Mouse (Mus musculus) MEL (cell line): ENCODE results near the gene Vrk2.

ENCODE experiments used
- CTCF ChIP-seq, 3 experiments: IDR thresholded peaks in 2 of 3; conservative IDR thresholded peaks in 1 of 3; 2 replicates each; pipeline ENCODE4 v1.5.1; 2011 to 2012; ENCODE audit warnings: low read length in 3 of 3, low read depth in 2 of 3, mild to moderate bottlenecking in 2 of 3, improper control_type of control experiment in 1 of 3, inconsistent platforms in 1 of 3, mixed read lengths in 1 of 3, moderate library complexity in 1 of 3; ENCODE audit not compliant: control insufficient read depth in 1 of 3, insufficient read depth in 1 of 3, poor library complexity in 1 of 3, severe bottlenecking in 1 of 3
- E2F4 ChIP-seq: IDR thresholded peaks from 2 replicates; pipeline ENCODE4 v1.6.1; 2011; ENCODE audit warnings: low read depth, low read length, improper control_type of control experiment, borderline replicate concordance
- EP300 ChIP-seq, 2 experiments: IDR thresholded peaks; 2 replicates each; pipeline ENCODE4 v1.6.1; 2011; ENCODE audit warnings: improper control_type of control experiment in 2 of 2, low read length in 2 of 2, low read depth in 1 of 2, mild to moderate bottlenecking in 1 of 2
- MAX ChIP-seq: IDR thresholded peaks from 2 replicates; pipeline ENCODE4 v1.6.1; 2011; ENCODE audit warnings: low read length, improper control_type of control experiment
- MAZ ChIP-seq: IDR thresholded peaks from 2 replicates; pipeline ENCODE4 v1.6.1; 2012; ENCODE audit warnings: low read depth, mild to moderate bottlenecking, inconsistent platforms, low read length, improper control_type of control experiment
- POLR2A ChIP-seq, 2 experiments: IDR thresholded peaks; 2 replicates each; pipeline ENCODE4 v1.6.1; 2011 to 2012; ENCODE audit warnings: low read length in 2 of 2, mild to moderate bottlenecking in 2 of 2, control low read depth in 1 of 2, improper control_type of control experiment in 1 of 2, low read depth in 1 of 2, moderate library complexity in 1 of 2; ENCODE audit not compliant: control insufficient read depth in 1 of 2, insufficient read depth in 1 of 2, poor library complexity in 1 of 2
- POLR2AphosphoS5 ChIP-seq: IDR thresholded peaks from 2 replicates; pipeline ENCODE4 v1.6.1; 2012; ENCODE audit warnings: low read depth, borderline replicate concordance, mild to moderate bottlenecking, inconsistent platforms, low read length, moderate library complexity, mixed read lengths
- RAD21 ChIP-seq: IDR thresholded peaks from 2 replicates; pipeline ENCODE4 v1.6.1; 2011; ENCODE audit warnings: mild to moderate bottlenecking, low read depth, low read length, improper control_type of control experiment
- SIN3A ChIP-seq: IDR thresholded peaks from 2 replicates; pipeline ENCODE4 v1.6.1; 2012; ENCODE audit warnings: low read length, improper control_type of control experiment, inconsistent platforms
- USF2 ChIP-seq, 2 experiments: IDR thresholded peaks; 2 replicates each; pipeline ENCODE4 v1.6.1; 2011 to 2012; ENCODE audit warnings: improper control_type of control experiment in 2 of 2, low read length in 2 of 2, borderline replicate concordance in 1 of 2, inconsistent platforms in 1 of 2, low read depth in 1 of 2, mild to moderate bottlenecking in 1 of 2; ENCODE audit not compliant: insufficient read depth in 1 of 2
- ZC3H11A ChIP-seq: IDR thresholded peaks from 2 replicates; pipeline ENCODE4 v1.6.1; 2012; ENCODE audit warnings: low read depth, mild to moderate bottlenecking, inconsistent platforms, low read length, improper control_type of control experiment
- ZKSCAN1 ChIP-seq: IDR thresholded peaks from 2 replicates; pipeline ENCODE4 v1.6.1; 2012; ENCODE audit warnings: low read depth, mild to moderate bottlenecking, inconsistent platforms, low read length, improper control_type of control experiment, moderate library complexity
- ZNF384 ChIP-seq: IDR thresholded peaks from 2 replicates; pipeline ENCODE4 v1.6.1; 2012; ENCODE audit warnings: low read depth, mild to moderate bottlenecking, inconsistent platforms, low read length, improper control_type of control experiment

DNA sequence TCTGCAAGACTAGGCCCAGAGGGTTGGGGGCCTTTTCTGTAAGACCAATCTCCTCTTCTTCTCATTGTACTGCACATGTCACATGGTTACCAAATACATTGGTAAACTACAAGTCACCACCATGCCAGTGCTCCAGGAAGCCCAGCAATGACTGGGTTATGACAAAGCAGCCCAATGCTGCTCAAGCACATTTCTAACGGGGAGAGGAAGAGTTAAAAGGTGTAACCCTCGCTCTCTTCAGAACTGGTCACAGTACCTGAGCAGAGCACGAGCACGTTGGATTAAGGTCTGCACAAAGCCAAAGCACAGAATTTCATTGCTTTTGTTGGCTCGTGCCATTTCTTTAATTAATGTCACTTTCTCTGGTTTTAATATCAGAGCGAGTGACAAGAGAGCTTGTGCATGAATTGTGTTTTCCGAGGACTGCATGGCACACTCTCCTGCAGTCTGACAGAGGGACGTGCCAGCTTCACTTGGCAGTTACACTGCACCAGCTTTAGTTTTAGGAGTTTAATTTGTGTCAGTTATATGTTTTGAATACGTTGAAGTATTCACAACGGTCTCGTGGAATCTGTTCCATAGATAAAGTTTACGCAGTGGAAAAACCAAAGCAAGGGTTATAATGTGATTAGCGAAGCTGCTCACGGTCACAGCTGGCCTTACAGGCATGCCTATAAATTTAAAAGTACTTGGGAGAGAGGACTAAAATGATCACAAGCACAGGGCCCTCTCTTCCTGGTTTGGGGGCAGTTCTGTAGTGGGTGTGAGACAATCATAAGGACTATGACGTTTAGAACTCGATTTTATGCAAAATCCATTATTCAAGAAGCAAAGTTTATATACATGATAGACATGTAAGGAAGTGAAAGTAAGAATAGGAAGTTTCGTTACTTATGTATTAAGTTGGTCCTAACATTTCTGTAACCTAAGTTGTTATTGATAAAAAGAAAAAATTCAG is 8.1 kb downstream of the Vrk2 start:
- TF ChIP-seq CTCF (IDR thresholded peaks at IDR 0.05 in 2 of 3, conservative IDR thresholded peaks at IDR 0.05 in 1 of 3; ENCODE audit: control insufficient read depth in 1 of 3, insufficient read depth in 1 of 3, low read depth in 2 of 3, low read length in 3 of 3, poor library complexity in 1 of 3, severe bottlenecking in 1 of 3) (no peak), EP300 (IDR thresholded peaks at IDR 0.05; ENCODE audit: low read depth in 1 of 2, low read length in 2 of 2) (no peak), POLR2A (IDR thresholded peaks at IDR 0.05; ENCODE audit: control insufficient read depth in 1 of 2, insufficient read depth in 1 of 2, low read depth in 1 of 2, low read length in 2 of 2, poor library complexity in 1 of 2) (no peak), SIN3A (no peak), MAX (no peak), USF2 (IDR thresholded peaks at IDR 0.05; ENCODE audit: borderline replicate concordance in 1 of 2, insufficient read depth in 1 of 2, low read depth in 1 of 2, low read length in 2 of 2) (no peak), ZNF384 (no peak), ZC3H11A (no peak), E2F4 (no peak), ZKSCAN1 (no peak), POLR2AphosphoS5 (no peak), RAD21 (no peak), MAZ (no peak)
